Mouse (Mus musculus) forebrain, embryonic 12.5 days (tissue): Measurements from ENCODE around the gene Cyfip1. TPM values are rescaled to one million over a fixed set of nuclear protein-coding genes. Genes with fewer than 3 reads are reported as not detected.

ENCODE experiments used
- ATAC-seq: fragments of 200-750 bp; cut with Nextera tagmentation; 2 replicates; pipeline ENCODE4 v1.8.0; 2017; ENCODE audit warnings: moderate TSS enrichment; ENCODE audit not compliant: low FRiP score
- H3K27ac ChIP-seq: fragments of 300-500 bp; sonication (generic); 2 replicates; pipeline ENCODE4 v1.5.1; 2016; ENCODE audit warnings: mild to moderate bottlenecking
- H3K27me3 ChIP-seq: fragments of 300-500 bp; sonication (generic); 2 replicates; pipeline ENCODE4 v1.6.1; 2016; ENCODE audit warnings: mild to moderate bottlenecking
- H3K36me3 ChIP-seq: fragments of 300-500 bp; sonication (generic); replicated peaks from 2 replicates; pipeline ENCODE4 v1.6.1; 2016; ENCODE audit warnings: mild to moderate bottlenecking
- H3K4me1 ChIP-seq: fragments of 300-500 bp; sonication (generic); 2 replicates; pipeline ENCODE4 v1.6.1; 2016
- H3K4me2 ChIP-seq: fragments of 300-500 bp; sonication (generic); 2 replicates; pipeline ENCODE4 v1.6.1; 2016; ENCODE audit warnings: mild to moderate bottlenecking, moderate library complexity
- H3K4me3 ChIP-seq: fragments of 300-500 bp; sonication (generic); replicated peaks from 2 replicates; pipeline ENCODE4 v1.5.1; 2016; ENCODE audit warnings: mild to moderate bottlenecking
- H3K9ac ChIP-seq: fragments of 300-500 bp; sonication (generic); 2 replicates; pipeline ENCODE4 v1.6.1; 2016; ENCODE audit warnings: mild to moderate bottlenecking
- H3K9me3 ChIP-seq: fragments of 300-500 bp; sonication (generic); 2 replicates; pipeline ENCODE4 v1.6.1; 2016
- WGBS: fragments of 180-500 bp; shearing (Covaris S2); methylation state at CpG from one replicate; pipeline ENCODE4 v1.1.7; 2016; 5-methylcytosine and 5-hydroxymethylcytosine counted together
- polyA plus RNA-seq: library from polyadenylated mRNA; unstranded; fragments of >200 nt; fragmentation: Nextera tagmentation; extraction: Ambion mirVana; gene quantifications from 2 replicates; pipeline ENCODE4 v1.2.1, GENCODE M21; 2016

Gene Cyfip1
- polyA plus RNA-seq: 76.0 and 79.7 TPM in 2 replicates

GRCm38 (mm10) chr7:55841445-55841844 is at the start of gene Cyfip1:
Cyfip1 (plus strand) TSS chr7:55841745.
- 53% methylated on average over 7 of the region's 7 CpGs for WGBS
- H3K36me3 ChIP-seq: no peaks in the 10 kb centered on the region
- peak within 1 kb of the TSS; percentile 83 for H3K4me3 ChIP-seq
- peak within 1 kb of the TSS; percentile 91 for H3K27ac ChIP-seq
- peak; percentile 7; the same call in 1 of the 2 replicates for ATAC-seq
- peaks cover 19% of the 10 kb centered on the region for H3K4me1 ChIP-seq
- H3K9me3 ChIP-seq: no peaks in the 10 kb centered on the region
- peak within 1 kb of the TSS; percentile 74 for H3K4me2 ChIP-seq
- H3K27me3 ChIP-seq: no peaks in the 10 kb centered on the region
- peak within 1 kb of the TSS; percentile 90 for H3K9ac ChIP-seq

GRCm38 (mm10) chr7:55792280-55792679 is 49.3 kb upstream of the Cyfip1 start:
- Histone ChIP-seq H3K27ac (peak overlapping the region; percentile 13; the same call in 1 of the 2 replicates), H3K4me2 (no peak overlapping the region), H3K9ac (no peak overlapping the region), H3K36me3 (peaks cover 14% of the 10 kb centered on the region), H3K27me3 (no peaks in the 10 kb centered on the region), H3K4me3 (no peak overlapping the region), H3K4me1 (peaks cover 15% of the 10 kb centered on the region), H3K9me3 (no peaks in the 10 kb centered on the region)
- 60% methylated on average over 3 of the region's 3 CpGs for WGBS
- ATAC-seq: no peak

GRCm38 (mm10) chr7:55793236-55793951 is 48.2 kb upstream of the Cyfip1 start:
- H3K27ac ChIP-seq: peak overlapping the region; percentile 66
- H3K36me3 ChIP-seq: peaks cover 18% of the 10 kb centered on the region
- no peaks in the 10 kb centered on the region for H3K9me3 ChIP-seq
- WGBS: 34% methylated on average over 13 of the region's 13 CpGs
- H3K4me1 ChIP-seq: peaks cover 15% of the 10 kb centered on the region
- peak overlapping the region; percentile 78 for H3K4me3 ChIP-seq
- peak overlapping the region; percentile 66 for H3K4me2 ChIP-seq
- no peaks in the 10 kb centered on the region for H3K27me3 ChIP-seq
- peak; percentile 27 for ATAC-seq
- H3K9ac ChIP-seq: peak overlapping the region; percentile 88

GRCm38 (mm10) chr7:55793952-55794603 is 47.5 kb upstream of the Cyfip1 start, which contains the start of gene Tubgcp5:
Tubgcp5 (plus strand) TSS chr7:55794154.
- ATAC-seq: peak; percentile 100
- Histone ChIP-seq H3K27ac (peak within 1 kb of the TSS; percentile 66), H3K27me3 (no peaks in the 10 kb centered on the region), H3K9me3 (no peaks in the 10 kb centered on the region), H3K4me3 (peak within 1 kb of the TSS; percentile 78), H3K36me3 (peaks cover 18% of the 10 kb centered on the region), H3K4me2 (peak within 1 kb of the TSS; percentile 66), H3K4me1 (peaks cover 15% of the 10 kb centered on the region), H3K9ac (peak within 1 kb of the TSS; percentile 88)
- WGBS: under 1% methylated on average over 51 of the region's 51 CpGs

- no peaks in the 10 kb centered on the region for H3K9me3 ChIP-seq
- no peak overlapping the region for H3K4me2 ChIP-seq
- H3K27ac ChIP-seq: no peak overlapping the region
- H3K27me3 ChIP-seq: no peaks in the 10 kb centered on the region
- no peak for ATAC-seq
- no peak overlapping the region for H3K9ac ChIP-seq
- WGBS: 95% methylated on average over 3 of the region's 3 CpGs
- no peak overlapping the region for H3K4me3 ChIP-seq
- H3K36me3 ChIP-seq: peaks cover 64% of the 10 kb centered on the region
- peaks cover 5% of the 10 kb centered on the region for H3K4me1 ChIP-seq
Measured at GRCm38 (mm10) chr7:55799981-55800380, 41.6 kb upstream of the Cyfip1 start.

GRCm38 (mm10) chr7:55809967-55810366 is 31.6 kb upstream of the Cyfip1 start:
- Histone ChIP-seq H3K27me3 (no peaks in the 10 kb centered on the region), H3K4me3 (no peak overlapping the region), H3K4me2 (no peak overlapping the region), H3K36me3 (peaks cover 79% of the 10 kb centered on the region), H3K9ac (no peak overlapping the region), H3K9me3 (no peaks in the 10 kb centered on the region), H3K4me1 (no peaks in the 10 kb centered on the region), H3K27ac (no peak overlapping the region)
- no peak for ATAC-seq
- WGBS: 92% methylated on average over 2 of the region's 2 CpGs

- ATAC-seq: no peak
- 82% methylated on average over 5 of the region's 5 CpGs for WGBS
- H3K36me3 ChIP-seq: peaks cover 84% of the 10 kb centered on the region
Measured at GRCm38 (mm10) chr7:55824468-55824867, 17.1 kb upstream of the Cyfip1 start.

GRCm38 (mm10) chr7:55827551-55827950 is 14.0 kb upstream of the Cyfip1 start:
- Histone ChIP-seq H3K4me1 (no peaks in the 10 kb centered on the region), H3K27ac (no peak overlapping the region), H3K4me2 (no peak overlapping the region), H3K36me3 (peaks cover 76% of the 10 kb centered on the region), H3K9me3 (no peaks in the 10 kb centered on the region), H3K27me3 (no peaks in the 10 kb centered on the region), H3K4me3 (no peak overlapping the region), H3K9ac (no peak overlapping the region)
- ATAC-seq: no peak
- 90% methylated on average over 9 of the region's 9 CpGs for WGBS

More at GRCm38 (mm10) chr7:55824468-55824867, 17.1 kb upstream of the Cyfip1 start:
- Histone ChIP-seq H3K27me3 (no peaks in the 10 kb centered on the region), H3K9ac (no peak overlapping the region), H3K27ac (no peak overlapping the region), H3K4me1 (no peaks in the 10 kb centered on the region), H3K9me3 (no peaks in the 10 kb centered on the region), H3K4me2 (no peak overlapping the region), H3K4me3 (no peak overlapping the region)

GRCm38 (mm10) chr7:55836877-55837276 is 4.7 kb upstream of the Cyfip1 start:
- Histone ChIP-seq H3K27me3 (no peaks in the 10 kb centered on the region), H3K9me3 (no peaks in the 10 kb centered on the region), H3K27ac (no peak overlapping the region), H3K4me2 (no peak overlapping the region), H3K36me3 (peaks cover 3% of the 10 kb centered on the region), H3K4me3 (no peak overlapping the region), H3K4me1 (peaks cover 8% of the 10 kb centered on the region), H3K9ac (no peak overlapping the region)
- ATAC-seq: no peak
- WGBS: 91% methylated on average over 4 of the region's 4 CpGs

GRCm38 (mm10) chr7:55841977-55842503 is 495 bp downstream of the Cyfip1 start:
- H3K4me1 ChIP-seq: peaks cover 19% of the 10 kb centered on the region
- no peaks in the 10 kb centered on the region for H3K27me3 ChIP-seq
- peak overlapping the region; percentile 90 for H3K9ac ChIP-seq
- ATAC-seq: peak; percentile 95
- WGBS: under 1% methylated on average over 41 of the region's 47 CpGs
- peak overlapping the region; percentile 83 for H3K4me3 ChIP-seq
- peak overlapping the region; percentile 91 for H3K27ac ChIP-seq
- H3K4me2 ChIP-seq: peak overlapping the region; percentile 74
- H3K9me3 ChIP-seq: no peaks in the 10 kb centered on the region
- H3K36me3 ChIP-seq: no peaks in the 10 kb centered on the region

GRCm38 (mm10) chr7:55842504-55843152 is 1.1 kb downstream of the Cyfip1 start:
- H3K9me3 ChIP-seq: no peaks in the 10 kb centered on the region
- peak overlapping the region; percentile 91 for H3K27ac ChIP-seq
- WGBS: under 1% methylated on average over 40 of the region's 40 CpGs
- peaks cover 19% of the 10 kb centered on the region for H3K4me1 ChIP-seq
- peak overlapping the region; percentile 74 for H3K4me2 ChIP-seq
- H3K4me3 ChIP-seq: peak overlapping the region; percentile 83
- H3K27me3 ChIP-seq: no peaks in the 10 kb centered on the region
- no peaks in the 10 kb centered on the region for H3K36me3 ChIP-seq
- peak; percentile 68 for ATAC-seq
- peak overlapping the region; percentile 90 for H3K9ac ChIP-seq
